In the genomic region with DNA sequence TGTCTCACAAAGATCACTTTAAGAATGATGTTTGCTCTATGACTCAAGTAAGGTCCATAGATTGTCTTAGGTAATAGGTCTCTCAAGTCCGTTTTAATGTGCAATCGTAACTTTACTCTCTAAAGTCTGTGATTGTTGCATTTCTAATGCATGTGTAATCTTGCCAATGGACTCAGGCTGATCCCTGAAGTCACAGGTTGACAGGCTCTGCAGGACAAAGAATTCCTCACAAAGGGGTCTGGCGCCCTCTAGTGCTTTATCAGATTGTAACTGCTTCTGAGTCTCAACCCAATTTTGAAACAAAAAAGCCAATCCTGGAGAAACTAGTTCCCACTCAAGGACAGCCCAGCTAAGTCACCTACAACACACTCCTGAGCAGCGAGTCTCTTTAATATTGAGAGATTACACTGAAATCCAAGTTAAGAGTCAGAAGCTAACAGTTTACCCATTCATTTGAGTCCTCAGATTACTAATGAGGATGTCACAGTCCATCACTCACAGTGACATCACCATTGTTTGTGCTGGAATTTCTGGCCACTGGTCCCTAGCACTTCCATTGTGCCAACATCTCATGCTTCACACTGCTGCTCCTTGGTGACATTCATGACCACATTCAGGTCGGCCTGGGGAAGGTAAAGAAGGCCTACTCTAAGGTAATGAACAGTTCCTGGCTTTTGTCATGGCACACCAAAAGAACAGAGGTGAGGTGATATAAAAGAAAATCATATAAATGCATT, we compare ENCODE assay signal across 7 mouse cellular contexts. TPM values are rescaled to one million over a fixed set of nuclear protein-coding genes. Genes with fewer than 3 reads are reported as not detected.
DNase-seq lines count a peak whose midpoint lies in the region; ATAC-seq and TF ChIP-seq lines count a peak whose summit lies in the region.

No protein-coding gene starts in this region.

- no peak overlapping the region for H3K9ac ChIP-seq in forebrain, embryonic 12.5 days
- H3K9ac ChIP-seq in hindbrain, embryonic 11.5 days (ENCODE audit: low read depth, low read length): no peak overlapping the region

- H3K9me3 ChIP-seq in forebrain, embryonic 12.5 days: no peaks in the 10 kb centered on the region
- H3K9me3 ChIP-seq in hindbrain, embryonic 11.5 days (ENCODE audit: control insufficient read depth, low read length): no peaks in the 10 kb centered on the region

- no peaks in the 10 kb centered on the region for H3K36me3 ChIP-seq in forebrain, embryonic 12.5 days (replicated peaks)
- no peaks in the 10 kb centered on the region for H3K36me3 ChIP-seq in hindbrain, embryonic 11.5 days (ENCODE audit: control insufficient read depth, insufficient read depth, low read length)

- no peak overlapping the region for H3K27ac ChIP-seq in forebrain, embryonic 12.5 days
- no peak overlapping the region for H3K27ac ChIP-seq in hindbrain, embryonic 11.5 days (ENCODE audit: low read depth, low read length)

- POLR2A ChIA-PET in Patski (lab: Charles Lee): interaction anchor here (0.6 kb wide), 1 partner anchor 419 kb away, joined by 3 read pairs; no protein-coding TSS in a partner anchor

- no peak overlapping the region for H3K4me2 ChIP-seq in forebrain, embryonic 12.5 days
- H3K4me2 ChIP-seq in hindbrain, embryonic 11.5 days (replicated peaks; ENCODE audit: low read depth, low read length): no peak overlapping the region

- no peak for DNase-seq in Patski (ENCODE audit: low read depth, low spot score)
- peak; percentile 44 for DNase-seq in c-Kit-positive CD71-positive TER-119-positive erythroid progenitor cells, embryonic 14.5 days (ENCODE audit: low spot score)
- peak; percentile 89 for DNase-seq in hindbrain, embryonic 11.5 days (ENCODE audit: low spot score)
- DNase-seq in layer of hippocampus, adult 9-10 months (ENCODE audit: low spot score): peak; percentile 82
- peak; percentile 35 to 75 for DNase-seq in lung, postnatal 4 days
- DNase-seq in right cerebral cortex, adult 18-20 months: peak; percentile 72

- peak; percentile 79 for ATAC-seq in Patski
- peak; percentile 68 for ATAC-seq in forebrain, embryonic 12.5 days (ENCODE audit: low FRiP score)
- peak; percentile 85 for ATAC-seq in hindbrain, embryonic 11.5 days (ENCODE audit: low FRiP score)

- no peak overlapping the region for H3K4me3 ChIP-seq in forebrain, embryonic 12.5 days (replicated peaks)
- H3K4me3 ChIP-seq in hindbrain, embryonic 11.5 days (ENCODE audit: low read depth, low read length): no peak overlapping the region

- TF ChIP-seq CTCF in Patski (IDR thresholded peaks at IDR 0.05): peak; percentile 91

- CTCF ChIA-PET in Patski (lab: Charles Lee): interaction anchor here (0.9 to 1.4 kb wide), 3 partner anchors 85 to 1600 kb away, joined by 3 read pairs; no protein-coding TSS in a partner anchor

- in situ Hi-C loops in Patski (cut with MboI; ENCODE audit: low pct_unique_long_range_greater_than_20kb): loop anchor here (5.0 kb wide), 2 partner anchors 768 to 1613 kb away; partner anchors contain the start of gene Rnd3

- 13% methylated on average over 5 of the region's 5 CpGs for WGBS in forebrain, embryonic 12.5 days
- WGBS in hindbrain, embryonic 11.5 days: 12% methylated on average over 5 of the region's 5 CpGs

- no peaks in the 10 kb centered on the region for H3K27me3 ChIP-seq in Patski
- H3K27me3 ChIP-seq in forebrain, embryonic 12.5 days: no peaks in the 10 kb centered on the region
- no peaks in the 10 kb centered on the region for H3K27me3 ChIP-seq in hindbrain, embryonic 11.5 days (ENCODE audit: control insufficient read depth, insufficient read depth, low read length)

- H3K4me1 ChIP-seq in forebrain, embryonic 12.5 days: peaks cover 4% of the 10 kb centered on the region; the same call in 1 of the 2 replicates
- no peaks in the 10 kb centered on the region for H3K4me1 ChIP-seq in hindbrain, embryonic 11.5 days (replicated peaks; ENCODE audit: control insufficient read depth, insufficient read depth, low read length)

RNA-seq across cellular contexts. Expression of gene Rbm43, which starts 19.9 kb away (rescaled TPM):
- polyA plus RNA-seq in Patski (2021): 30.5 TPM
- polyA plus RNA-seq in forebrain, embryonic 12.5 days (2016; fragmentation: Nextera tagmentation; extraction: Ambion mirVana): 5.4 and 6.8 TPM in 2 replicates
- 6.9 and 10.4 TPM in 2 replicates for polyA plus RNA-seq in hindbrain, embryonic 11.5 days (2014; fragmentation: Nextera tagmentation; extraction: Ambion mirVana)

RNA-seq across cellular contexts. Expression of gene Nmi, which starts 58.2 kb away (rescaled TPM):
- 19.1 TPM for polyA plus RNA-seq in Patski (2021)
- polyA plus RNA-seq in forebrain, embryonic 12.5 days (2016; fragmentation: Nextera tagmentation; extraction: Ambion mirVana): 4.8 and 5.6 TPM in 2 replicates
- 7.7 and 8.9 TPM in 2 replicates for polyA plus RNA-seq in hindbrain, embryonic 11.5 days (2014; fragmentation: Nextera tagmentation; extraction: Ambion mirVana)
